ENCODE assay signal across 27 mouse cellular contexts in the genomic region with DNA sequence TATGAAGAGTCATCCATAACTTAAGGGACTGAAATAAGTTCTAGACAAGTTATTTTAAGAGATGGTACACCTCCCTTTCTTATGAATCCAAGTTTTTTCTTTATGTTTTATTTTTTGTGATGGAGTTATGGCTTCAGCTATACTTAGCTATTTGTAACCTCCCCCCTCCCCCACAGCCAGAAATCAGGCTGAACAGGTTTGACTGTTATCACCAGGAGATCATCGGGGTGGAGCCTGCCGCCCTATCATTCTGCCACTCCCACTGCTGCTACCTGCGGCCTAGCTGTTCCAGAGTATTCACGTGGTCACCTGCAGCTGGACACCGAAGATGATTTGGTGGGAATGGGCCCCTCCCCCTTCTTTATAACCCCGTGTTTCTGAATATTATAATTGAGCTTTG.
DNase-seq lines count a peak whose midpoint lies in the region; ATAC-seq and TF ChIP-seq lines count a peak whose summit lies in the region.
"Had no signal": no experiment of that assay in that cellular context is flagged by ENCODE, and none has a peak within 500 bp of the region (broad histone marks: within the 10 kb centered on the region; RNA-seq: fewer than 3 reads in every experiment).

No protein-coding gene starts in this region.

- H3K9me3 ChIP-seq in intestine, embryonic 14.5 days (ENCODE audit: control insufficient read depth, low read length): no peaks in the 10 kb centered on the region
- H3K9me3 ChIP-seq in intestine, postnatal 0 days (ENCODE audit: control insufficient read depth): no peaks in the 10 kb centered on the region
- H3K9me3 ChIP-seq in embryonic facial prominence, embryonic 14.5 days (ENCODE audit: control insufficient read depth, low read length): no peaks in the 10 kb centered on the region
- H3K9me3 ChIP-seq: embryonic facial prominence, embryonic 13.5 days; forebrain, embryonic 13.5 days; G1E; hindbrain, embryonic 10.5 days; hindbrain, embryonic 13.5 days had no signal

- H3K4me1 ChIP-seq in intestine, embryonic 14.5 days (replicated peaks; ENCODE audit: control insufficient read depth, insufficient read depth, low read length): no peaks in the 10 kb centered on the region
- no peaks in the 10 kb centered on the region for H3K4me1 ChIP-seq in intestine, postnatal 0 days (replicated peaks; ENCODE audit: control insufficient read depth, insufficient read depth, low read length)
- H3K4me1 ChIP-seq in embryonic facial prominence, embryonic 14.5 days (ENCODE audit: control insufficient read depth, insufficient read depth, low read length): no peaks in the 10 kb centered on the region
- H3K4me1 ChIP-seq: embryonic facial prominence, embryonic 13.5 days; forebrain, embryonic 10.5 days; forebrain, embryonic 13.5 days; hindbrain, embryonic 10.5 days; hindbrain, embryonic 13.5 days had no signal

- intact Hi-C loops in heart, postnatal 10 days (cut with DNase I): no loop called here

- TF ChIP-seq CTCF in intestine, postnatal 0 days (IDR thresholded peaks at IDR 0.05; ENCODE audit: low read depth): no peak

- H3K27ac ChIP-seq in intestine, embryonic 14.5 days (ENCODE audit: low read depth): no peak overlapping the region
- H3K27ac ChIP-seq in intestine, postnatal 0 days (ENCODE audit: low read depth, low read length): no peak overlapping the region
- no peak overlapping the region for H3K27ac ChIP-seq in embryonic facial prominence, embryonic 14.5 days (replicated peaks; ENCODE audit: low read depth, low read length)
- H3K27ac ChIP-seq: embryonic facial prominence, embryonic 13.5 days; forebrain, embryonic 10.5 days; forebrain, embryonic 13.5 days; heart, adult 2 months; hindbrain, embryonic 10.5 days; hindbrain, embryonic 13.5 days had no signal

- DNase-seq in intestine, embryonic 14.5 days (ENCODE audit: low spot score): no peak
- DNase-seq in urinary bladder, postnatal 25 days (ENCODE audit: low spot score): peak; percentile 5
- no peak for DNase-seq in urinary bladder, postnatal 4 days (ENCODE audit: low spot score in 2 of 2)
- peak; percentile 5 for DNase-seq in embryonic facial prominence, embryonic 14.5 days (ENCODE audit: low spot score)
- DNase-seq in large intestine, adult 2 months (ENCODE audit: low read depth, low spot score): peak; percentile 0
- no peak for DNase-seq in heart, postnatal 10 days
- DNase-seq in spleen, adult 18-20 months: no peak
- DNase-seq: adrenal gland, postnatal 10 days; cerebellum, adult 11 months; cerebellum, adult 2 months; cerebellum, adult 9-11 months; cerebellum, postnatal 25 days; gastrocnemius, postnatal 10 days; gastrocnemius, postnatal 36 days; heart, adult 2 months; heart, postnatal 36 days had no signal

- H3K4me3 ChIP-seq in intestine, embryonic 14.5 days (ENCODE audit: low read depth, low read length): no peak overlapping the region
- H3K4me3 ChIP-seq in intestine, postnatal 0 days (ENCODE audit: low read depth, low read length): no peak overlapping the region
- no peak overlapping the region for H3K4me3 ChIP-seq in embryonic facial prominence, embryonic 14.5 days (ENCODE audit: low read depth, low read length)
- H3K4me3 ChIP-seq: embryonic facial prominence, embryonic 13.5 days; forebrain, embryonic 10.5 days; forebrain, embryonic 13.5 days; heart, adult 2 months; hindbrain, embryonic 10.5 days; hindbrain, embryonic 13.5 days had no signal

- peak; percentile 66; the same call in 1 of the 2 replicates for ATAC-seq in intestine, embryonic 14.5 days (replicated peaks; ENCODE audit: low FRiP score, low TSS enrichment, low read depth)
- ATAC-seq in intestine, postnatal 0 days: no peak
- no peak for ATAC-seq in embryonic facial prominence, embryonic 14.5 days (ENCODE audit: low read depth)
- ATAC-seq: forebrain, embryonic 13.5 days; forebrain, embryonic 16.5 days; hindbrain, embryonic 16.5 days; Patski had no signal

- H3K27me3 ChIP-seq in intestine, embryonic 14.5 days (replicated peaks; ENCODE audit: control insufficient read depth, insufficient read depth, low read length): no peaks in the 10 kb centered on the region
- H3K27me3 ChIP-seq in intestine, postnatal 0 days (replicated peaks; ENCODE audit: control insufficient read depth, insufficient read depth, low read length): no peaks in the 10 kb centered on the region
- H3K27me3 ChIP-seq in embryonic facial prominence, embryonic 14.5 days (replicated peaks; ENCODE audit: control insufficient read depth, insufficient read depth, low read length): no peaks in the 10 kb centered on the region
- H3K27me3 ChIP-seq: embryonic facial prominence, embryonic 13.5 days; forebrain, embryonic 13.5 days; hindbrain, embryonic 13.5 days had no signal

- H3K4me2 ChIP-seq in intestine, embryonic 14.5 days (ENCODE audit: low read length): no peak overlapping the region
- H3K4me2 ChIP-seq in intestine, postnatal 0 days (replicated peaks; ENCODE audit: low read depth): no peak overlapping the region
- H3K4me2 ChIP-seq in embryonic facial prominence, embryonic 14.5 days (ENCODE audit: low read depth, low read length): no peak overlapping the region
- H3K4me2 ChIP-seq: embryonic facial prominence, embryonic 13.5 days; forebrain, embryonic 13.5 days; heart, embryonic 11.5 days; hindbrain, embryonic 13.5 days had no signal

- 60% methylated on average over 6 of the region's 6 CpGs for WGBS in intestine, embryonic 14.5 days
- WGBS in intestine, postnatal 0 days: 27% methylated on average over 6 of the region's 6 CpGs
- WGBS in embryonic facial prominence, embryonic 14.5 days: 49% methylated on average over 6 of the region's 6 CpGs
- WGBS in large intestine, adult 2 months: 30% methylated on average over 6 of the region's 6 CpGs

- no peak overlapping the region for H3K9ac ChIP-seq in intestine, embryonic 14.5 days (ENCODE audit: low read length)
- no peak overlapping the region for H3K9ac ChIP-seq in intestine, postnatal 0 days (ENCODE audit: low read depth, low read length)
- no peak overlapping the region for H3K9ac ChIP-seq in embryonic facial prominence, embryonic 14.5 days (ENCODE audit: low read depth, low read length)
- H3K9ac ChIP-seq: embryonic facial prominence, embryonic 13.5 days; forebrain, embryonic 13.5 days; hindbrain, embryonic 13.5 days had no signal

- no peaks in the 10 kb centered on the region for H3K36me3 ChIP-seq in intestine, embryonic 14.5 days (ENCODE audit: control insufficient read depth, insufficient read depth, low read length)
- no peaks in the 10 kb centered on the region for H3K36me3 ChIP-seq in intestine, postnatal 0 days (ENCODE audit: control insufficient read depth, insufficient read depth)
- H3K36me3 ChIP-seq in embryonic facial prominence, embryonic 14.5 days (ENCODE audit: control insufficient read depth, insufficient read depth, low read length): no peaks in the 10 kb centered on the region
- H3K36me3 ChIP-seq: embryonic facial prominence, embryonic 13.5 days; forebrain, embryonic 10.5 days; G1E; hindbrain, embryonic 10.5 days; hindbrain, embryonic 13.5 days had no signal

Comparison
In these comparisons a context has a peak if more than half of its experiments do, and no peak if none do; other contexts are left out.
1. DNase-seq: peak in urinary bladder, postnatal 25 days (single experiment), embryonic facial prominence, embryonic 14.5 days (single experiment) and large intestine, adult 2 months (single experiment); none in intestine, embryonic 14.5 days (single experiment), urinary bladder, postnatal 4 days (0 of 2), heart, postnatal 10 days (0 of 2) and spleen, adult 18-20 months (0 of 2).